Mouse (Mus musculus): Measurements from ENCODE around the gene Brf1.

- TF ChIP-seq POLR2A (IDR thresholded peaks at IDR 0.05; ENCODE audit: borderline replicate concordance, low read depth, low read length), result no peak
- no peak for TF ChIP-seq CTCF (IDR thresholded peaks at IDR 0.05; ENCODE audit: low read depth, low read length)
Measured at GRCm38 (mm10) chr12:113032296-113033250, 32.1 kb upstream of the Brf1 start.

All from bone marrow macrophage, adult 2 months (primary cell).